7 mouse cellular contexts compared by ENCODE assay signal in the genomic region with DNA sequence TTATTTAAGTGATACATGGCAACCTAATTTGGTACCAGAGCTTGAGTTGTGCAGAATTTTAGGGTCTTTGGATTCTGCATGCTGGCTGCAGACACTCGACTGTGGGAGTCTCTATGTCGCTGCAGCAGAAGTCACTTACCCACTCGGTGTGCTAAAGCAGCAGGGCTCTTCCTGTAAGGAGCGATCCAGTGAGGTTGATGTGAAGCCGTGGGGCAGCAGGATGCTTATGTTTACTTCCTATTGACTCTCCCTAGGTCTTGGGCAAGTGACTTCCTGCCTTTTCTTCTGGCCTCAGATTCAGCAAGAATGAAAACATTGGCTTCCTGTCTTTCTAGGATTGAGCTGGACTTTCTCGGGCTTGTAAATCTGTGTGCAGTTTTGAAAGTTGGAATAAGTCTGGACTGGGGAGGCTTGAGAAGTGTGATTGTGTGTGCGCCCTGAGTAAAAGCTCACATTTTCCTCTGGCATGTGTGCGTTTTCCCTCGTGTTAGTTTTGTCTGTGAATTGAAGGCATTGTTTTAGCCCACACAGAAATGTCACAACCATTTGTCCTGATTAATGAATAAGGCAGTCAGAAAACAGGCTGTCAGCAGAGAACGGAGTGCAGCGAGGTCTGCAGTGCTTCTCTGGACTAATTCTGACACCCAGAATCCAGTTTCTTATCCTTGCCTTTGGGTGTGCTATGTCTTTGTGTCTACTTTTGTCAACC.
DNase-seq lines count a peak whose midpoint lies in the region; ATAC-seq lines count a peak whose summit lies in the region.

No protein-coding gene starts in this region.

- 39% methylated on average over 11 of the region's 11 CpGs for WGBS in heart, embryonic 12.5 days
- 53% methylated on average over 11 of the region's 11 CpGs for WGBS in limb, embryonic 12.5 days
- 33% methylated on average over 11 of the region's 11 CpGs for WGBS in stomach, embryonic 15.5 days

- H3K27me3 ChIP-seq in megakaryocyte, embryonic 14.5 days (replicated peaks): no peaks in the 10 kb centered on the region
- H3K27me3 ChIP-seq in heart, embryonic 12.5 days (replicated peaks): no peaks in the 10 kb centered on the region
- no peaks in the 10 kb centered on the region for H3K27me3 ChIP-seq in limb, embryonic 12.5 days
- no peaks in the 10 kb centered on the region for H3K27me3 ChIP-seq in stomach, embryonic 15.5 days (replicated peaks)

- no peak for ATAC-seq in megakaryocyte, adult 5-6 weeks (ENCODE audit: poor library complexity, severe bottlenecking)
- ATAC-seq in heart, embryonic 12.5 days (ENCODE audit: insufficient number of reproducible peaks, low FRiP score): 0 out of 2 replicates have a peak, but pooled peaks have one; percentile 62
- no peak for ATAC-seq in limb, embryonic 12.5 days (ENCODE audit: insufficient number of reproducible peaks, insufficient read depth, low FRiP score, low TSS enrichment, low read depth)
- no peak for ATAC-seq in stomach, embryonic 15.5 days (ENCODE audit: insufficient read depth, low FRiP score, low read depth)

- peak overlapping the region; percentile 43 for H3K4me2 ChIP-seq in heart, embryonic 12.5 days
- no peak overlapping the region for H3K4me2 ChIP-seq in limb, embryonic 12.5 days
- no peak overlapping the region for H3K4me2 ChIP-seq in stomach, embryonic 15.5 days

- H3K4me1 ChIP-seq in megakaryocyte, embryonic 14.5 days: peaks cover 25% of the 10 kb centered on the region
- peaks cover 32% of the 10 kb centered on the region for H3K4me1 ChIP-seq in heart, embryonic 12.5 days (replicated peaks)
- H3K4me1 ChIP-seq in limb, embryonic 12.5 days (replicated peaks): peaks cover 19% of the 10 kb centered on the region; the same call in 1 of the 2 replicates
- peaks cover 5% of the 10 kb centered on the region; the same call in 1 of the 2 replicates for H3K4me1 ChIP-seq in stomach, embryonic 15.5 days

- peak overlapping the region; percentile 92 for H3K27ac ChIP-seq in heart, embryonic 12.5 days (ENCODE audit: poor library complexity, severe bottlenecking)
- H3K27ac ChIP-seq in limb, embryonic 12.5 days: peak overlapping the region; percentile 78
- H3K27ac ChIP-seq in stomach, embryonic 15.5 days: peak overlapping the region; percentile 49; the same call in 1 of the 2 replicates

- no peak for DNase-seq in adipocyte (ENCODE audit: low spot score)
- DNase-seq in thymus, postnatal 25 days: no peak

- no peaks in the 10 kb centered on the region for H3K9me3 ChIP-seq in megakaryocyte, embryonic 14.5 days
- H3K9me3 ChIP-seq in heart, embryonic 12.5 days (replicated peaks): no peaks in the 10 kb centered on the region
- no peaks in the 10 kb centered on the region for H3K9me3 ChIP-seq in limb, embryonic 12.5 days
- no peaks in the 10 kb centered on the region for H3K9me3 ChIP-seq in stomach, embryonic 15.5 days

- peaks cover 37% of the 10 kb centered on the region for H3K36me3 ChIP-seq in megakaryocyte, embryonic 14.5 days (replicated peaks; ENCODE audit: low read length)
- H3K36me3 ChIP-seq in heart, embryonic 12.5 days: peaks cover 14% of the 10 kb centered on the region
- peaks cover 26% of the 10 kb centered on the region for H3K36me3 ChIP-seq in limb, embryonic 12.5 days
- no peaks in the 10 kb centered on the region; the same call in 1 of the 2 replicates for H3K36me3 ChIP-seq in stomach, embryonic 15.5 days

- no peak overlapping the region for H3K9ac ChIP-seq in heart, embryonic 12.5 days
- no peak overlapping the region for H3K9ac ChIP-seq in limb, embryonic 12.5 days (replicated peaks)
- no peak overlapping the region for H3K9ac ChIP-seq in stomach, embryonic 15.5 days

- H3K4me3 ChIP-seq in megakaryocyte, embryonic 14.5 days (replicated peaks): peak overlapping the region; percentile 18
- no peak overlapping the region for H3K4me3 ChIP-seq in heart, embryonic 12.5 days
- H3K4me3 ChIP-seq in limb, embryonic 12.5 days (replicated peaks): no peak overlapping the region
- H3K4me3 ChIP-seq in stomach, embryonic 15.5 days (replicated peaks): no peak overlapping the region
